Mouse (Mus musculus) liver, embryonic 12.5 days (tissue): Measurements from ENCODE around the gene Gsk3b. TPM values are rescaled to one million over a fixed set of nuclear protein-coding genes. Genes with fewer than 3 reads are reported as not detected.
A peak's percentile ranks its signal among the peaks of the same experiment; 100 is the strongest.
"Not testable (repeated sequence)": the region's sequence is repeated elsewhere in the genome, so short reads cannot be mapped to it uniquely, and the experiment has no call there.

ENCODE experiments used
- ATAC-seq: fragments of 200-750 bp; cut with Nextera tagmentation; 2 replicates; pipeline ENCODE4 v1.8.0; 2017; ENCODE audit warnings: moderate number of reproducible peaks, mild to moderate bottlenecking, moderate library complexity
- H3K27ac ChIP-seq: fragments of 300-500 bp; sonication (generic); 2 replicates; pipeline ENCODE4 v1.5.1; 2016; ENCODE audit warnings: mild to moderate bottlenecking
- H3K27me3 ChIP-seq: fragments of 300-500 bp; sonication (generic); replicated peaks from 2 replicates; pipeline ENCODE4 v1.6.1; 2016; ENCODE audit warnings: mild to moderate bottlenecking, moderate library complexity
- H3K36me3 ChIP-seq: fragments of 300-500 bp; sonication (generic); 2 replicates; pipeline ENCODE4 v1.6.1; 2016; ENCODE audit warnings: mild to moderate bottlenecking, moderate library complexity
- H3K4me1 ChIP-seq: fragments of 300-500 bp; sonication (generic); 2 replicates; pipeline ENCODE4 v1.6.1; 2016
- H3K4me2 ChIP-seq: fragments of 300-500 bp; sonication (generic); 2 replicates; pipeline ENCODE4 v1.6.1; 2016; ENCODE audit warnings: mild to moderate bottlenecking, moderate library complexity
- H3K4me3 ChIP-seq: fragments of 300-500 bp; sonication (generic); 2 replicates; pipeline ENCODE4 v1.5.1; 2016; ENCODE audit warnings: mild to moderate bottlenecking, moderate library complexity
- H3K9ac ChIP-seq: fragments of 300-500 bp; sonication (generic); 2 replicates; pipeline ENCODE4 v1.6.1; 2016; ENCODE audit warnings: mild to moderate bottlenecking, moderate library complexity
- H3K9me3 ChIP-seq: fragments of 300-500 bp; sonication (generic); replicated peaks from 2 replicates; pipeline ENCODE4 v1.6.1; 2016; ENCODE audit warnings: mild to moderate bottlenecking, moderate library complexity
- WGBS: fragments of 180-500 bp; shearing (Covaris S2); methylation state at CpG from one replicate; pipeline ENCODE4 v1.1.7; 2016; ENCODE audit not compliant: insufficient replicate concordance; 5-methylcytosine and 5-hydroxymethylcytosine counted together
- polyA plus RNA-seq: library from polyadenylated mRNA; unstranded; fragments of >200 nt; fragmentation: Nextera tagmentation; extraction: Ambion mirVana; gene quantifications from 2 replicates; pipeline ENCODE4 v1.2.1, GENCODE M21; 2016

The Gsk3b gene
- polyA plus RNA-seq, 1 experiment from 2014 or later: 17.4 TPM

DNA sequence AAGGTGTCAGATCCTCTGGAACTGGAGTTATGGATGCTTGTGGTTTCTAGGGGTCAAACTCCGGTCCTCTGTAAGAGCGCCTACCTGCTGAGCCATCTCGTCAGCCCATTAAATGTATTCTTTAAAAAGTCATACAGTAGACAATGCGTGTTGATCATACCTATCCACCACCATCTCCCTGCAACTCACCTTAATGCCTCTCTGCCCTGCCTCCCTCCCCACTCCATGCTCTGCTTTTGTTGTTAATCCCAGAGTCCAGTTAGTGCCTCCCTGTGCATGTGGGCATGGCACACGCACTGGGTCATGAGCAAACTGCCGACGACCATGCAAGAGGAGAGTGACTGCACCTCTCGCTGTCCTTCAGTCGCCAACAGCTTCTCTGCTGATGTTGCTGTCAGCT, 21.2 kb downstream of the Gsk3b start:
- peaks cover 17% of the 10 kb centered on the region for H3K36me3 ChIP-seq
- H3K4me1 ChIP-seq: peaks cover 32% of the 10 kb centered on the region
- no peak overlapping the region for H3K27ac ChIP-seq
- H3K4me2 ChIP-seq: no peak overlapping the region
- 76% methylated on average over 9 of the region's 9 CpGs for WGBS
- H3K27me3 ChIP-seq: no peaks in the 10 kb centered on the region
- no peak overlapping the region for H3K9ac ChIP-seq
- H3K9me3 ChIP-seq: no peaks in the 10 kb centered on the region
- no peak for ATAC-seq
- no peak overlapping the region for H3K4me3 ChIP-seq

DNA sequence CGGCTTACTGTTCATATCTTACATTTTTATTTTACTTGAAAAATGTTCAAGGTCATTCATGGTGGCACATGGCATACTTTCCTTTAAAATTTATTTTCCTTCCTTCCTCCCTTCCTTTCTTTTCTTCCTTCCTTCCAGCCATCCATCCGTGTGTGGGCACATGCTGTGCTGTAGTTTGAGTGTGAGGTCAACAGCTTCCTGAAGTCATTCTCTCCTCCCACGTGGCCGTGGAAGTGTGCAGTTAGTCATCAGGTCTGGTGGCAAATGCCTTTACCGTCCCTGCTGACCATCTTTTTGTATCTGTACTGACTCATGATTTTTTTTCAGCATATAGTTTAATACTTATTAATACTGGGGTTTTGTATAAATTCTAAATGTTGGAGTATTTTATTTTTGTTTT, 21.8 kb downstream of the Gsk3b start:
- no peak for ATAC-seq
- 30% methylated on average over 5 of the region's 5 CpGs for WGBS

DNA sequence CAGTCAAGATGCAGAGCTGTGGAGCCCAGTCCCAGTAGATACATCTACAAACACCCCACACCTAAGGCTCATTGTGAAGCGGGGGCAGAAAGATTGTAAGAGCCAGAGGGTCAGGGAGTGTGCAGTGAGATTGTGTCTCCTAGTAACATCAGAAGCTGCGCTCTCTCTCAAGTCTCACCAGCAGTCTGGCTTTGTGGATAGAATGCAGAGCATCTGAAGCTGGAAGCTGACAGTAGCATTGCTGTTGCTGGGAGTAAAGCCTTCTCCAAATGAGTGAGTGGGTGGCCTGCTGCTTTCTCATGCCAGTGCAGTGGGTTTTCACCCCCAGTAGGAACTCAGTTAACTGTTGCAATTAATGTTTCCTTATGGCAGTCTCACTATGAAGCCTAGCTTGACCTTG, 25.3 kb downstream of the Gsk3b start:
- no peak overlapping the region for H3K27ac ChIP-seq
- no peaks in the 10 kb centered on the region for H3K9me3 ChIP-seq

More for the DNA sequence above, 21.8 kb downstream of the Gsk3b start:
- Histone ChIP-seq H3K4me3 (no peak overlapping the region), H3K27me3 (no peaks in the 10 kb centered on the region), H3K27ac (no peak overlapping the region), H3K9ac (no peak overlapping the region), H3K4me2 (no peak overlapping the region), H3K4me1 (peaks cover 32% of the 10 kb centered on the region), H3K36me3 (peaks cover 17% of the 10 kb centered on the region), H3K9me3 (no peaks in the 10 kb centered on the region)

DNA sequence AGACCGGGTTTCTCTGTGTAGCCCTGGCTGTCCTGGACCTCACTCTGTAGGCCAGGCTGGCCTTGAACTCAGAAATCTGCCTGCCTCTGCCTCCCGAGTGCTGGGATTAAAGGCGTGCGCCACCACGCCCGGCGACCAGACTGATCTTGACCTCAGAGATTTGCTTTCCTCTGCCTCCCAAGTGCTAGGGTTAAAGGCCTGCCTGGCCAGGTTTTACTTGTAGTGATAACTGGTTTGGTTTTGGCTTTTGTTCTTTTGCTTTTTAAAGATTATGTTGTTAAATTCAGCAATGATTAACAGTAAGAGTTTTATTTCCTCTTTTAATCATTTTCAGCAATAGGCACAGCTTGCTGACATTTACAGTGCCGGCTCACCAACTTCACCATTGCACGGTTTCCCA, 29.1 kb downstream of the Gsk3b start:
- H3K27ac ChIP-seq, H3K9me3 ChIP-seq, ATAC-seq, H3K9ac ChIP-seq, H3K27me3 ChIP-seq, H3K4me2 ChIP-seq, H3K4me3 ChIP-seq: not testable (repeated sequence)
- WGBS: 81% methylated on average over 9 of the region's 9 CpGs
- peaks cover 15% of the 10 kb centered on the region for H3K36me3 ChIP-seq
- peaks cover 12% of the 10 kb centered on the region for H3K4me1 ChIP-seq

More for the DNA sequence above, 25.3 kb downstream of the Gsk3b start:
- ATAC-seq: no peak
- Histone ChIP-seq H3K4me2 (no peak overlapping the region), H3K36me3 (peaks cover 12% of the 10 kb centered on the region), H3K4me1 (peaks cover 32% of the 10 kb centered on the region), H3K27me3 (no peaks in the 10 kb centered on the region), H3K4me3 (no peak overlapping the region), H3K9ac (no peak overlapping the region)
- WGBS: 62% methylated on average over 2 of the region's 2 CpGs

DNA sequence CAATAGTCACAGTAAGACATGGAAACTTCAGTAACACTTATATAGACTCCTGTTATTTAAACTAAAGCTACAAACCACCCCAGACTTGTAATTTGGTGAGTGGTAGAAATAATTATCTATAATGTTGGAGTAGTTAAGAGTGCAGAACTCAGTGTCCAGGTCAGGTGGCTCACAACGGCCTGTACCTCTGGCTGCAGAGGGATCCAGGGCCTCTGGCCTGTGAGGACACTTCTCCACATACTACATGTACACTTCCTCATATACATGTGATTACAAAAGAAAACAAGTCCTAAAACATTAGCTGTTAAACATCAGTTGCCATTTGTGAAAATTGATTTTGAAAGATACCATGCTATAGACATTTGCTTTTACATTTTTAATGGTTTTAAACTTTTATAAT, 29.9 kb downstream of the Gsk3b start:
- Histone ChIP-seq H3K9me3 (no peaks in the 10 kb centered on the region), H3K27me3 (no peaks in the 10 kb centered on the region), H3K9ac (no peak overlapping the region), H3K4me3 (no peak overlapping the region), H3K4me2 (no peak overlapping the region), H3K27ac (no peak overlapping the region), H3K36me3 (peaks cover 14% of the 10 kb centered on the region), H3K4me1 (peaks cover 8% of the 10 kb centered on the region)
- WGBS: 82% methylated on average over 1 of the region's 1 CpGs
- no peak for ATAC-seq

DNA sequence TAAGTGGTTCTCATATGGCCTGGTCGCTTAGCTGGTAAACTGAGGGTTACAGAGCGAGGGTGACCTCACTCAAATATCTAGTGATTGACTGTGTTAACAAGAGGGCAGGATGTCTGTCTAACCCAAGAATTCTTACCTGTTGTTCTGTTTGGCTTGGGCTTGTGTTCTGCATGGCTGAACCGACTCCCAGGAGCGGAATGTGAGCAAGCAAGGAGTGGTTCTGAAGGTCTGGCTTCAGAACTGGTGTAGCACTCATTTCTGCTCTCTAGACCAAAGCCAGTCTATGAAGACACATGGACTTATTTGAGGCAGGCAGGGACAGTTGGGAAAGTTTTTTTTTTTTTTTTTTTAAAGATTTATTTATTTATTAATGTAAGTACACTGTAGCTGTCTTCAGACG, 30.5 kb downstream of the Gsk3b start:
- Histone ChIP-seq H3K27me3 (no peaks in the 10 kb centered on the region), H3K4me3 (no peak overlapping the region), H3K36me3 (peaks cover 8% of the 10 kb centered on the region), H3K4me2 (no peak overlapping the region), H3K9ac (no peak overlapping the region), H3K4me1 (peaks cover 2% of the 10 kb centered on the region; the same call in 1 of the 2 replicates), H3K9me3 (no peaks in the 10 kb centered on the region), H3K27ac (no peak overlapping the region)
- 86% methylated on average over 5 of the region's 5 CpGs for WGBS
- ATAC-seq: no peak

DNA sequence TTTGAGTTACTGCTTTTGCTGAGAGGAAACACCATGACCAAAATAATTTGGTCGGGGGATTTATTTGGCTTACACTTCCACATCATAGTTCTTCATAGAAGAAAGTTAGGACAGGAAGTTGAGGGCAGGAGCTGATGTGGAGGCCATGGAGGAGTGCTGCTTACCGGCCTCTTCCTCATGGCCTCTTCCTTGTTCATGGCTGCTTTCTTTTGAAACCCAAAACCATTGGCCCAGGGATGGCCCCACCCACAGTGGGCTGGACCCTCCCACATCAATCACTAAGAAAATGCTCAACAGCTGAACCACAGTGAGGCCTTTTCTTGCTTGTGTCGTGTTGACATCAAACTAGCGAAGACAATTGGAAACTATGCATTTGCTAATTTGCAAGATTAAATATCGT, 40.4 kb downstream of the Gsk3b start:
- no peak overlapping the region for H3K27ac ChIP-seq
- no peak overlapping the region for H3K4me3 ChIP-seq
- no peak for ATAC-seq
- no peaks in the 10 kb centered on the region for H3K27me3 ChIP-seq
- H3K36me3 ChIP-seq: 0 out of 2 replicates have a peak, but pooled peaks cover 4% of the 10 kb centered on the region
- no peaks in the 10 kb centered on the region for H3K9me3 ChIP-seq
- peaks cover 45% of the 10 kb centered on the region for H3K4me1 ChIP-seq
- no peak overlapping the region for H3K9ac ChIP-seq
- H3K4me2 ChIP-seq: no peak overlapping the region
- WGBS: 71% methylated on average over 5 of the region's 5 CpGs

DNA sequence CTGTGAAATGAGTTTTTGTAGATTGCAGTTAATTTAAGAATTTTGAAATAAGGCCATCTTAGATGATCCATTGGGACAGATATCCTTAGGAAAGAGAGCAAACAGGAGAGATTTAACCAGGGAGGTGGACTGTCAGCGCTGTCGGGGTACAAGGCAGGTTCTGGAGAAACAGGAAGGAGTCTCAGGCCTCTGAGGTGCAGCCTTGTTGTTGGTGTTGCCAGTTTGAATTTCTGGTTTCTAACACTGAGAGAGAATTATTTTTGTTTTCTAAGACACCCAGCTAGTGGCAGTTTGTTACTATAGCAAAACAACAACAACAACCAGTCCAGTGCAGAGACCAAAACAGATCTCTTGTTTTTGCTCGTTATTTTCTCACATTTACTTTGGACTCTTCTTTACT, 42.2 kb downstream of the Gsk3b start:
- H3K36me3 ChIP-seq: peaks cover 9% of the 10 kb centered on the region; the same call in 1 of the 2 replicates
- no peak overlapping the region for H3K4me3 ChIP-seq
- no peaks in the 10 kb centered on the region for H3K9me3 ChIP-seq
- no peak overlapping the region; the same call in 1 of the 2 replicates for H3K27ac ChIP-seq
- peak overlapping the region; percentile 40 for H3K4me2 ChIP-seq
- no peak for ATAC-seq
- WGBS: 49% methylated on average over 3 of the region's 3 CpGs
- no peak overlapping the region for H3K9ac ChIP-seq
- H3K27me3 ChIP-seq: no peaks in the 10 kb centered on the region
- peaks cover 51% of the 10 kb centered on the region for H3K4me1 ChIP-seq

DNA sequence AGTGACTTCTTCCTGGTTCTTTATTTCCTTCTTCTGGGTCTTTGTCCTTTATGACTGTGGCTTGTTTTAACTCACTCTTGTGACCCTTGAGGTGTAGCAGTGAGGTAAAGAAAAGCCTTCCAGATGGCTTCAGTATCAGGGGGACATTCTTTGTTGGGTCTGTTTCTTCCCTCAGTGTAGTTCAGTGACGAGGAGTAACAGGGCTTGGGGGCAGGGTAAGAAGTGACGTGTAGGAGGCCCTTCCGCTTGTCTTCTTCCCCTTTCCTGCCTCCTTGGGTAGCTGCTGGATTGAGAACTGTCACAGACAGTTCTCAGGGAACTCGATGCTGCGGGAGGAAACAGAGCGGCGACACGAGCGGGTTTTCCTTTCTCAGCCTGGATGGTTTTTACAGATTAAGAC, 43.0 kb downstream of the Gsk3b start:
- 10% methylated on average over 9 of the region's 9 CpGs for WGBS
- H3K4me3 ChIP-seq: no peak overlapping the region
- H3K27ac ChIP-seq: no peak overlapping the region
- peaks cover 9% of the 10 kb centered on the region; the same call in 1 of the 2 replicates for H3K36me3 ChIP-seq
- peak overlapping the region; percentile 40 for H3K4me2 ChIP-seq
- 0 out of 2 replicates have a peak, but pooled peaks have one; percentile 49 for ATAC-seq
- H3K9me3 ChIP-seq: no peaks in the 10 kb centered on the region
- peak overlapping the region; percentile 3; the same call in 1 of the 2 replicates for H3K9ac ChIP-seq
- peaks cover 58% of the 10 kb centered on the region for H3K4me1 ChIP-seq
- no peaks in the 10 kb centered on the region for H3K27me3 ChIP-seq

DNA sequence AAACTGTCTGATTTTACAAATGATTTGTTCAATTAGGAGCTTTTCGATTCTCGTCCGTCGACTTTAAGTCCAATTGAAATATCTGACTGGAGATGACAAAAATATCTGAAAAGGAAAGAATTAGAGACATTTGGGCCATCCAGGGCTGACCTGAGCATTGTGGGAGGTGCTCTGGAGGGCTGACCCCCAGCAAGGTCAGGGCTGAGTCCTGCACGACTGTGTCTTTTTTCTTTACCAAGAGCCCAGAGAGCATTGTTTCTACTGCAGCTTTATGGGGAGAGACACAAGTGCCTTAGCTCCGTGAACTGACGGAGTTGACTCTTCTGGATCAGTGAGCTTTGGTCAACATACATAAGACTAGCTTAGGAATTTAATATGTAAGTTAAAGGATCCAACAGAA, 43.4 kb downstream of the Gsk3b start:
- H3K4me3 ChIP-seq: no peak overlapping the region
- peaks cover 59% of the 10 kb centered on the region for H3K4me1 ChIP-seq
- no peak for ATAC-seq
- H3K27me3 ChIP-seq: no peaks in the 10 kb centered on the region
- WGBS: 58% methylated on average over 7 of the region's 7 CpGs
- H3K9me3 ChIP-seq: no peaks in the 10 kb centered on the region
- peaks cover 8% of the 10 kb centered on the region; the same call in 1 of the 2 replicates for H3K36me3 ChIP-seq
- H3K27ac ChIP-seq: no peak overlapping the region
- H3K4me2 ChIP-seq: peak overlapping the region; percentile 40
- H3K9ac ChIP-seq: no peak overlapping the region

DNA sequence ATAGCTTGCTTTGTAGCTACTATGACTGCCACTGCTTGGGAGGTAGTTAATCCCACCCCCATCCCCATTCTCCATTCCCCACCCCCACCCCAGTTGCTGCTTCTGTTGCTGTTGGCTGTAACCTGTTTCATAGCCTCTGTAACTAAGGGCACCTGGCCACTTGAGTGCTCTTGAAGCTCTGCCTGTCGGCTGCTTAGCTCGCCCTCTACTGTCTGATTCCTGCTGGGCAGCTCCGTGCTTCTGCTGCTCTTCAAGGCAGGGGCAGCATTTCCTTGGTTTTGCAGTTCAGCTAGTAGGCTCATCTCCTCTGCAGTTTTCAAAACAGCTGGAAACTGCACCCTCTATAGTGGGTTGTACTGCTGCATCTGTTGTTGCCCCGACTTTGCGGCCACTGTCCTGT, 48.5 kb downstream of the Gsk3b start:
- Histone ChIP-seq H3K4me3 (no peak overlapping the region), H3K9ac (no peak overlapping the region), H3K9me3 (no peaks in the 10 kb centered on the region), H3K27ac (no peak overlapping the region), H3K27me3 (no peaks in the 10 kb centered on the region), H3K4me2 (no peak overlapping the region), H3K4me1 (peaks cover 26% of the 10 kb centered on the region), H3K36me3 (peaks cover 4% of the 10 kb centered on the region; the same call in 1 of the 2 replicates)
- WGBS: 62% methylated on average over 5 of the region's 5 CpGs
- no peak for ATAC-seq

DNA sequence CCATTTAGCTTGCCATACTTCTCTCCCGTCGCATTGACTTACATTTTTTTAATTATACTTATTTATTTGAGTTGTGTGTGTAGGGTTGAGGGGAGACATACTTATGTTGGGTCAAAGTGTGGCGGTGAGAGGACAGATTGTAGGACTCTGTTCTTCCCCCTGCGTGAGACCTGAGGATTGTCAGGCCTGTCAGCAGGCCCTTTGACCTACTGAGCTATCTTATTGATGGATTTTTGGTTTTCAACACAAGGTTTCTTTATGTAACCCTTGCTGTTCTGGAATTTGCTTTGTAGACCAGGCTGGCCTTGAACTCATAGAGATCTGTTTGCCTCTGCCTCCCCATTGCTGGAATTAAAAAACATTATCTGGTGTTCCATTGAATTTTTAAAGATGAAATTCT, 56.1 kb downstream of the Gsk3b start:
- H3K9ac ChIP-seq: no peak overlapping the region
- no peak for ATAC-seq
- no peak overlapping the region for H3K4me2 ChIP-seq
- no peak overlapping the region for H3K27ac ChIP-seq
- H3K4me3 ChIP-seq: no peak overlapping the region
- H3K36me3 ChIP-seq: peaks cover 22% of the 10 kb centered on the region; the same call in 1 of the 2 replicates
- WGBS: 71% methylated on average over 4 of the region's 4 CpGs
- no peaks in the 10 kb centered on the region for H3K9me3 ChIP-seq
- no peaks in the 10 kb centered on the region for H3K27me3 ChIP-seq
- peaks cover 4% of the 10 kb centered on the region for H3K4me1 ChIP-seq

DNA sequence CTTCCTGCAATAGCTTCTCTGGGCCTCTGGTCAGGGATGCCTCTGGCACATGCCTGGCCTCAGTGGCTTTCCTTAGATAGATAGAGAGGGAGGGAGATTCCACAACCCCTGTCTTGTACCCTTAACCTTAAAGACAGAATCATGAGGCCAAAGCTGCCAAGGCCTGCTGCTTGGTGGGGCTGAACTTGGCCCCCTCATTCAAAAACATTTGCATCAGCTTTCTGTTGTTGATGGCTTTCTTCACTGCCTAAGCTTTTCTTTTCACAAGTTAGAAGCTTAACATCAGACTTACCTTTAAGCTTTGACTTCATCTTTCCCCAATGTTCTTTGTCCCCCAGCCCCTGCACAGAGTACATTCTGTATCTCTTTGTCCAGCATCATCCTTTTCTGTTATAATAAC, 61.8 kb downstream of the Gsk3b start:
- no peak for ATAC-seq
- Histone ChIP-seq H3K36me3 (peaks cover 21% of the 10 kb centered on the region), H3K4me2 (no peak overlapping the region), H3K4me3 (no peak overlapping the region), H3K9me3 (no peaks in the 10 kb centered on the region), H3K4me1 (peaks cover 4% of the 10 kb centered on the region), H3K9ac (no peak overlapping the region), H3K27me3 (no peaks in the 10 kb centered on the region), H3K27ac (no peak overlapping the region)
